ENCODE assay signal across 27 mouse cellular contexts in the genomic region with DNA sequence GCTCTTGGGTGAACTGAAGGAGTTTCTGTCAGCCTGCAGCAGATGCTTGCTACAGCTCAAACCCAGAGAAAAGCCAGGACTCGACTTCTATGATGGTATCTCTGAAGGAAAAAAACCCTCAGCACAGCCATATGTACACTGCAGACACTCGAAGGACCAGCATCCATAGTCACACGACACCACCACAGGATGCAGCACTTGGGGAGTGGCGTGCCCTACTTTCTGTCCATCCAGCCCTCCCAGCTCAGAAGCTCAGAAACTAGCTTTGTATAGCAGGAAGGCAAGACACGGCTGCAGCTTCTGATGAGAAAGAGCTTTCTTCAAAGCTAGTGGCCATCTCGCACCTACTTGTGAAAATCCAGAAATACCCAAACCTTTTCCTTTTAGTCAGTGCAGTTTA.
DNase-seq lines count a peak whose midpoint lies in the region; ATAC-seq and TF ChIP-seq lines count a peak whose summit lies in the region.
"Had no signal": no experiment of that assay in that cellular context is flagged by ENCODE, and none has a peak within 500 bp of the region (broad histone marks: within the 10 kb centered on the region; RNA-seq: fewer than 3 reads in every experiment).

No protein-coding gene starts in this region.

- H3K27me3 ChIP-seq in neural tube, embryonic 13.5 days, result no peaks in the 10 kb centered on the region
- H3K27me3 ChIP-seq: CH12.LX; embryonic facial prominence, embryonic 12.5 days; intestine, embryonic 15.5 days; limb, embryonic 12.5 days; liver, embryonic 15.5 days; midbrain, embryonic 15.5 days had no signal

- no peak for DNase-seq in cerebellum, adult 8-10 months
- DNase-seq in gastrocnemius, adult 2 months, result no peak
- DNase-seq in gastrocnemius, postnatal 4 days (ENCODE audit: low spot score in 2 of 2), result no peak
- DNase-seq in neural tube, embryonic 10.5 days (ENCODE audit: extremely low spot score, low spot score), result no peak
- no peak for DNase-seq in adrenal gland, postnatal 36 days
- DNase-seq: adrenal gland, adult 8-10 months; cerebellum, postnatal 36 days; embryo, embryonic 11 days; gastrocnemius, postnatal 36 days; heart, postnatal 14 days; kidney, adult 2 months; kidney, postnatal 36 days; lung, embryonic 14.5 days; lung, postnatal 14 days; right cerebral cortex, postnatal 14 days; spleen, adult 18-20 months; thymus, postnatal 14 days had no signal

- H3K36me3 ChIP-seq in neural tube, embryonic 13.5 days, result peaks cover 25% of the 10 kb centered on the region
- H3K36me3 ChIP-seq: liver, embryonic 15.5 days had no signal

- H3K9ac ChIP-seq in neural tube, embryonic 13.5 days, result 0 out of 2 replicates have a peak overlapping the region, but pooled peaks have one; percentile 12
- H3K9ac ChIP-seq: embryonic facial prominence, embryonic 12.5 days; intestine, embryonic 15.5 days; limb, embryonic 12.5 days; liver, embryonic 15.5 days; lung, embryonic 14.5 days; midbrain, embryonic 15.5 days had no signal

- intact Hi-C loops in gastrocnemius, adult 2 months (cut with DNase I), result no loop called here

- peak overlapping the region; percentile 41 for H3K27ac ChIP-seq in gastrocnemius, adult 2 months
- H3K27ac ChIP-seq in neural tube, embryonic 13.5 days (replicated peaks), result no peak overlapping the region
- H3K27ac ChIP-seq: embryonic facial prominence, embryonic 12.5 days; hindbrain, postnatal 0 days; intestine, embryonic 15.5 days; limb, embryonic 12.5 days; liver, embryonic 15.5 days; midbrain, embryonic 10.5 days; midbrain, embryonic 15.5 days had no signal

- WGBS in neural tube, embryonic 13.5 days, result 81% methylated on average over 6 of the region's 6 CpGs

- H3K4me2 ChIP-seq in neural tube, embryonic 13.5 days, result no peak overlapping the region
- H3K4me2 ChIP-seq: embryonic facial prominence, embryonic 12.5 days; intestine, embryonic 15.5 days; limb, embryonic 12.5 days; liver, embryonic 15.5 days; lung, embryonic 14.5 days; midbrain, embryonic 15.5 days had no signal

- H3K9me3 ChIP-seq in neural tube, embryonic 13.5 days, result no peaks in the 10 kb centered on the region
- H3K9me3 ChIP-seq: embryonic facial prominence, embryonic 12.5 days; intestine, embryonic 15.5 days; limb, embryonic 12.5 days; liver, embryonic 15.5 days; midbrain, embryonic 10.5 days; midbrain, embryonic 15.5 days had no signal

- peaks cover 5% of the 10 kb centered on the region for H3K4me1 ChIP-seq in neural tube, embryonic 13.5 days (replicated peaks)
- H3K4me1 ChIP-seq: embryonic facial prominence, embryonic 12.5 days; intestine, embryonic 15.5 days; limb, embryonic 12.5 days; liver, embryonic 15.5 days had no signal

- TF ChIP-seq CTCF in gastrocnemius, adult 2 months (IDR thresholded peaks at IDR 0.05), result no peak

- H3K4me3 ChIP-seq in gastrocnemius, adult 2 months, result no peak overlapping the region
- no peak overlapping the region for H3K4me3 ChIP-seq in neural tube, embryonic 13.5 days
- H3K4me3 ChIP-seq: embryonic facial prominence, embryonic 12.5 days; intestine, embryonic 15.5 days; limb, embryonic 12.5 days; liver, embryonic 15.5 days; midbrain, embryonic 10.5 days; midbrain, embryonic 15.5 days had no signal

- 0 out of 2 replicates have a peak, but pooled peaks have one; percentile 53 for ATAC-seq in cerebellum, adult (ENCODE audit: insufficient number of reproducible peaks, low FRiP score, low TSS enrichment)
- no peak for ATAC-seq in neural tube, embryonic 13.5 days (ENCODE audit: low read depth)
- ATAC-seq: midbrain, embryonic 15.5 days had no signal
